Mouse (Mus musculus) stomach, embryonic 14.5 days (tissue): ENCODE data around the gene Kif26a. TPM values are rescaled to one million over a fixed set of nuclear protein-coding genes. Genes with fewer than 3 reads are reported as not detected.

Experiments used
- ATAC-seq: fragments of 200-750 bp; cut with Nextera tagmentation; 2 replicates; pipeline ENCODE4 v1.8.0; 2017; ENCODE audit warnings: low read depth, moderate TSS enrichment; ENCODE audit not compliant: insufficient number of reproducible peaks, insufficient read depth, low FRiP score
- H3K27ac ChIP-seq: fragments of 300-500 bp; sonication (generic); 2 replicates; pipeline ENCODE4 v1.5.1; 2014; ENCODE audit warnings: mild to moderate bottlenecking, low read length, moderate library complexity, mixed read lengths
- H3K27me3 ChIP-seq: fragments of 300-500 bp; sonication (generic); 2 replicates; pipeline ENCODE4 v1.6.1; 2014; ENCODE audit warnings: low read length, control low read depth, mixed read lengths; ENCODE audit not compliant: control insufficient read depth, insufficient read depth
- H3K36me3 ChIP-seq: fragments of 300-500 bp; sonication (generic); 2 replicates; pipeline ENCODE4 v1.6.1; 2014; ENCODE audit warnings: mild to moderate bottlenecking, control low read depth, low read length, moderate library complexity, mixed read lengths; ENCODE audit not compliant: control insufficient read depth, insufficient read depth
- H3K4me1 ChIP-seq: fragments of 300-500 bp; sonication (generic); 2 replicates; pipeline ENCODE4 v1.6.1; 2014; ENCODE audit warnings: low read length, control low read depth, mixed read lengths; ENCODE audit not compliant: control insufficient read depth, insufficient read depth
- H3K4me2 ChIP-seq: fragments of 300-500 bp; sonication (generic); replicated peaks from 2 replicates; pipeline ENCODE4 v1.6.1; 2014; ENCODE audit warnings: low read depth, low read length, control low read depth
- H3K4me3 ChIP-seq: fragments of 300-500 bp; sonication (generic); 2 replicates; pipeline ENCODE4 v1.5.1; 2014; ENCODE audit warnings: low read depth, low read length, control low read depth
- H3K9ac ChIP-seq: fragments of 300-500 bp; sonication (generic); replicated peaks from 2 replicates; pipeline ENCODE4 v1.6.1; 2014; ENCODE audit warnings: low read depth, mild to moderate bottlenecking, control low read depth, low read length, moderate library complexity, mixed read lengths
- H3K9me3 ChIP-seq: fragments of 300-500 bp; sonication (generic); 2 replicates; pipeline ENCODE4 v1.6.1; 2016; ENCODE audit warnings: low read depth, low read length, control low read depth; ENCODE audit not compliant: control insufficient read depth
- WGBS: fragments of 180-500 bp; shearing (Covaris S2); extraction: QIAGEN DNeasy Blood & Tissue Kit; methylation state at CpG from one replicate; pipeline ENCODE4 v1.1.7; 2014; 5-methylcytosine and 5-hydroxymethylcytosine counted together
- polyA plus RNA-seq: library from polyadenylated mRNA; unstranded; fragments of >200 nt; fragmentation: Nextera tagmentation; extraction: Ambion mirVana; gene quantifications from 2 replicates; pipeline ENCODE4 v1.2.1, GENCODE M21; 2014

Gene Kif26a
- polyA plus RNA-seq, 1 experiment from 2014 or later, result 2.9 TPM

- no peak overlapping the region for H3K4me2 ChIP-seq
- H3K9ac ChIP-seq, result no peak overlapping the region
- no peak overlapping the region for H3K4me3 ChIP-seq
- H3K27me3 ChIP-seq, result no peaks in the 10 kb centered on the region
- no peak overlapping the region for H3K27ac ChIP-seq
- 0 out of 2 replicates have a peak, but pooled peaks cover 3% of the 10 kb centered on the region for H3K36me3 ChIP-seq
- peaks cover 7% of the 10 kb centered on the region; the same call in 1 of the 2 replicates for H3K4me1 ChIP-seq
- 31% methylated on average over 16 of the region's 16 CpGs for WGBS
- no peaks in the 10 kb centered on the region for H3K9me3 ChIP-seq
- ATAC-seq, result peak; percentile 46; the same call in 1 of the 2 replicates
Measured at GRCm38 (mm10) chr12:112163981-112164839, 18.2 kb downstream of the Kif26a start.

GRCm38 (mm10) chr12:112164840-112165219 is 18.8 kb downstream of the Kif26a start:
- ATAC-seq, result no peak
- 0 out of 2 replicates have a peak, but pooled peaks cover 3% of the 10 kb centered on the region for H3K36me3 ChIP-seq
- H3K9ac ChIP-seq, result no peak overlapping the region
- no peaks in the 10 kb centered on the region for H3K27me3 ChIP-seq
- peaks cover 10% of the 10 kb centered on the region; the same call in 1 of the 2 replicates for H3K4me1 ChIP-seq
- H3K4me3 ChIP-seq, result no peak overlapping the region
- H3K4me2 ChIP-seq, result no peak overlapping the region
- 60% methylated on average over 6 of the region's 6 CpGs for WGBS
- no peaks in the 10 kb centered on the region for H3K9me3 ChIP-seq
- no peak overlapping the region for H3K27ac ChIP-seq

- H3K27me3 ChIP-seq, result no peaks in the 10 kb centered on the region
- H3K4me3 ChIP-seq, result no peak overlapping the region
- no peak overlapping the region for H3K9ac ChIP-seq
- WGBS, result 54% methylated on average over 5 of the region's 5 CpGs
- no peaks in the 10 kb centered on the region for H3K36me3 ChIP-seq
- ATAC-seq, result no peak
- H3K9me3 ChIP-seq, result no peaks in the 10 kb centered on the region
- peaks cover 6% of the 10 kb centered on the region; the same call in 1 of the 2 replicates for H3K4me1 ChIP-seq
- no peak overlapping the region for H3K27ac ChIP-seq
- H3K4me2 ChIP-seq, result no peak overlapping the region
Measured at GRCm38 (mm10) chr12:112169240-112169639, 23.2 kb downstream of the Kif26a start.

- ATAC-seq, result no peak
- H3K9me3 ChIP-seq, result no peaks in the 10 kb centered on the region
- H3K4me2 ChIP-seq, result no peak overlapping the region
- H3K4me1 ChIP-seq, result 0 out of 2 replicates have a peak, but pooled peaks cover 3% of the 10 kb centered on the region
- no peak overlapping the region for H3K4me3 ChIP-seq
- WGBS, result 38% methylated on average over 20 of the region's 20 CpGs
- peaks cover 3% of the 10 kb centered on the region; the same call in 1 of the 2 replicates for H3K36me3 ChIP-seq
- H3K27me3 ChIP-seq, result no peaks in the 10 kb centered on the region
- H3K9ac ChIP-seq, result no peak overlapping the region
- no peak overlapping the region for H3K27ac ChIP-seq
Measured at GRCm38 (mm10) chr12:112170671-112171574, 24.9 kb downstream of the Kif26a start.

- WGBS, result 94% methylated on average over 1 of the region's 1 CpGs
- Histone ChIP-seq H3K4me2 (no peak overlapping the region), H3K27ac (no peak overlapping the region), H3K27me3 (no peaks in the 10 kb centered on the region), H3K4me1 (0 out of 2 replicates have a peak, but pooled peaks cover 3% of the 10 kb centered on the region), H3K4me3 (no peak overlapping the region), H3K9me3 (no peaks in the 10 kb centered on the region), H3K9ac (no peak overlapping the region), H3K36me3 (peaks cover 3% of the 10 kb centered on the region; the same call in 1 of the 2 replicates)
- no peak for ATAC-seq
Measured at GRCm38 (mm10) chr12:112171657-112172056, 25.6 kb downstream of the Kif26a start.

GRCm38 (mm10) chr12:112172214-112172613 is 26.2 kb downstream of the Kif26a start:
- no peaks in the 10 kb centered on the region for H3K27me3 ChIP-seq
- H3K9me3 ChIP-seq, result no peaks in the 10 kb centered on the region
- H3K4me1 ChIP-seq, result 0 out of 2 replicates have a peak, but pooled peaks cover 3% of the 10 kb centered on the region
- H3K4me2 ChIP-seq, result no peak overlapping the region
- no peak overlapping the region for H3K4me3 ChIP-seq
- no peak for ATAC-seq
- peaks cover 3% of the 10 kb centered on the region; the same call in 1 of the 2 replicates for H3K36me3 ChIP-seq
- H3K27ac ChIP-seq, result no peak overlapping the region
- H3K9ac ChIP-seq, result no peak overlapping the region
- 71% methylated on average over 8 of the region's 8 CpGs for WGBS

- peaks cover 8% of the 10 kb centered on the region; the same call in 1 of the 2 replicates for H3K36me3 ChIP-seq
- H3K4me1 ChIP-seq, result peaks cover 6% of the 10 kb centered on the region; the same call in 1 of the 2 replicates
- no peak overlapping the region for H3K9ac ChIP-seq
- no peak overlapping the region for H3K27ac ChIP-seq
- no peak overlapping the region for H3K4me2 ChIP-seq
- H3K27me3 ChIP-seq, result no peaks in the 10 kb centered on the region
- ATAC-seq, result no peak
- no peaks in the 10 kb centered on the region for H3K9me3 ChIP-seq
- WGBS, result 94% methylated on average over 19 of the region's 19 CpGs
- H3K4me3 ChIP-seq, result no peak overlapping the region
Measured at GRCm38 (mm10) chr12:112177679-112178078, 31.7 kb downstream of the Kif26a start.

- no peak for ATAC-seq
- no peak overlapping the region for H3K27ac ChIP-seq
- H3K9ac ChIP-seq, result no peak overlapping the region
- WGBS, result 90% methylated on average over 12 of the region's 13 CpGs
- H3K4me2 ChIP-seq, result no peak overlapping the region
- no peak overlapping the region for H3K4me3 ChIP-seq
- H3K27me3 ChIP-seq, result no peaks in the 10 kb centered on the region
- H3K9me3 ChIP-seq, result no peaks in the 10 kb centered on the region
- peaks cover 12% of the 10 kb centered on the region; the same call in 1 of the 2 replicates for H3K4me1 ChIP-seq
- peaks cover 8% of the 10 kb centered on the region; the same call in 1 of the 2 replicates for H3K36me3 ChIP-seq
Measured at GRCm38 (mm10) chr12:112179687-112180086, 33.7 kb downstream of the Kif26a start.
